Mouse (Mus musculus) lung, postnatal 14 days (tissue): Measurements from ENCODE around the gene C1qtnf6.

Experiments used
- DNase-seq: peaks from one replicate; pipeline ENCODE4 v3.0.0; 2021

The C1qtnf6 gene

DNA sequence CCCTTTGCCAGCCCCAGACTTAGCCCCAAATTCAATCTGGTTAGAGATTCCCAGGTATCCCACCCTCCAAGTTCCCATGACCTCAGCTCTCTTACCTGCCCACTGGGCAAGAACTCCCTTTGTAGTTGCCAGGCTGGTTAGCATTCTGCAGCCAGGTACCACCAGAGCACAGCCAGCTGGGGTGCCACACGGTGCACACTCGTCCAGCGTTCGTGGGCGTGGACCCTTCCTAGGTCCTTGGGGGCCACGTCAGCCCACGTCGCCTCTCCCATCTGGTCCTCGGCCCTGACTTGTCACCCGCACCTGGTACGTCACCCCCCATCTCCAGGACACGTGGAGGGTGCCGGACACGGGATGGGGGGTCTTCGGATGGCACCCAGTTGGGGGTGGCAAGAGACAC, 12.8 kb upstream of the C1qtnf6 start:
- no peak for DNase-seq

DNA sequence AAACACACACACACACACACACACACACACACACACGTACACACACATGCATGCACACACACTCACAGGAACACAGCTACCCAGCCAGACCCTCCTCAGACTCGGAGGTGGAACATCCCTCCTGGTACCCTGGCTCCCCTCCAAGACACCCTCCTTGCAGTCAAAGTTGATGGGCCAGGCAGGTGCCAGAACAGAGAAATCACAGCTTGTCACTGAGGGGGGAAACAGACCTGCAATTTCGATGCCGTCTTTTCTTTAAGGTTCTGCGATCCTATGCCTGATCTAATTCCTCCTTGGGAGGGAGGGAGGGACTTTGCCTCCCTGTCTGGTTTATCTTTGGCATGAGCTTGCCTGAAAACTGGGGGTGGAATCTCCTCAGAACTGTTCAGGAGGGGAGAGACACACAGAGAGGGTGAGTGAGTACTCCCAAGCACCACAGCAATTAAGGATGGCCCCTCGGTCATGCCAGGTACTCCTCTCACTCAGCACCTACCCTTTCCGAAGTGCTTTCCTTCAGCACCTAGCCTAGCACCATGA, 11.6 kb upstream of the C1qtnf6 start:
- no peak for DNase-seq

DNA sequence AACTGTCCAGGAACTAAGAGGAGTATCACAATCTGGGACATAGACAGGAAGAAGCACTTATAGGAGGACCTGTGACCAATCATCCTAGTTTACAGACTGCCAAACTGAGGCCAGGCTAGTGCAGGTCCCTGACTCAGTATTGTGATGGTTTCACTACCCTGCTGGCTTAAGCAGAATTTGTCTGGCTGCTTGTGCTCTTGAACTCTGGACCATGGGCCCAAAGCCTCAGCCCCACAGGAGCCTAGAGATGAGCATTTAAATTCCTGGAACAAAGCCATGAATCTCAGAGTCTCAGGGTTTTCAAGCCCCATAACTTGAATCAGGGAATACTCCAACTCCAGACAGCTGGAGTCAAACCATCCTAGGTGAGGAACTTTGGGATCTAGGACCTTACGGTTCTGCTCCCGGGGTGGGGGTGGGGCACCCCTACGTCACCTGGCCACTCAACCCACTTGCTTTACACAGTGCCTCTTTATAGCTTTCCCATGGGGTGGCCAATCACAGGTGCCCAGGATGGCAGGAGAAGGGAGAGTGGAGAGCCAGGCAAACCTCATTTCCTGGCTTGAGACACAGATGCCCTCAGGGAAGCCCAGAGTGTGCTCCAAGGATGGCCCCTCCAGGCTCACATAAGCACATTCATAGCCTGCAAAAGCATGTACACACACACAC, 11.0 kb upstream of the C1qtnf6 start:
- DNase-seq, result no peak

DNA sequence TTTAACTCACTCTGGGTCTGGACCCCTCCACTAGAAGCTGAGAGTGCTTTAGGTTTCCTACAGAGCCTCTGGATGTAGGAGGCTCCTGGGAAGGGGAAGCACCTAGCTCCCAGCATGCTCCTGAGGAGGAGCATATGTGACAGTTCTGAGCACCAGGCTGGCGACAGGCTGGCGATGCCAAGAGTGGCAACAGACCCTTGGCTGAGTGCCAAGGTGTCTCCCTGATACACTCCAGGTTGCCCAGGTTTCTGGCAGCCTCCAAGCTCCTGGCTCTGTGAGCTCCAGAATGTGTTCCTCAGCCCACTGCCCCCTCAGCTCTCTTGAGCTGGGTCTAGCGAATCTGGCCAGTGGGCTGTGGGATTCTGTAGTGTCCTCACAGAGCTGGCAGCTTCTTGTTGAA, 10.4 kb upstream of the C1qtnf6 start:
- no peak for DNase-seq

GRCm38 (mm10) chr15:78541036-78541435, 9.8 kb upstream of the C1qtnf6 start:
- DNase-seq, result no peak

DNA sequence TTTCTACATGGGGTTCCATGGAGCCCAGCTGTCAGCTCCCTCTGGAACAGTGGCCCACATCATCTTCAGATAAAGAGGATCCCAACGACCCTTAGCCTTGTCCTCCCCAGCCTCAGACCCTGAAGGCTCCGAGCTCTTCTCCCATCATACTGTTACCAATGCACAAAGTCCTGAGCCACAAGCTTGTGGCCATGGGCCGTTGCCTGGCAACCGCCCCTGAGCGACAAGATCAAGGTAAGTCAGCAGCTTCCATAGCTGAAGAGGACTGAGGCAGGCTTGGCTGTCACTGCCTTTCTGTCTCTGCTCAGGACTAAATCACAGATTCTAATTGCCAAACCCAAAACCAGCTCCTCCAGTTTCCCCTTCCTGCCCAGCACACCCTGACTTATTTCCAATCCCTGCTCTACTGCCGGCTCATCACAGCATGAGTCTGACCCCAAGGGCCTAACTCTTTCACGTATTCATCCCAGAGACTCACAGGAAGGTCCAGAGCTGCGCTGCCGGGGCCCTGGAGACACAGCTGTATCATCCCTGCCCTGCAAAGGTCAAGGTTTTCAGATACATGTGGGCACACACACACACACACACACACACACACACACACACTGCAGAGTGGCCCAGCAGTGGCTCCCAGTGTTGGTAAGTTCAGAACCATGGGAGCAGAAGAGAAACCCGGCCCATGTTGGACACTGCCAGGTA, 4.7 kb upstream of the C1qtnf6 start:
- no peak for DNase-seq

GRCm38 (mm10) chr15:78533346-78533835, 2.2 kb upstream of the C1qtnf6 start:
- no peak for DNase-seq

DNA sequence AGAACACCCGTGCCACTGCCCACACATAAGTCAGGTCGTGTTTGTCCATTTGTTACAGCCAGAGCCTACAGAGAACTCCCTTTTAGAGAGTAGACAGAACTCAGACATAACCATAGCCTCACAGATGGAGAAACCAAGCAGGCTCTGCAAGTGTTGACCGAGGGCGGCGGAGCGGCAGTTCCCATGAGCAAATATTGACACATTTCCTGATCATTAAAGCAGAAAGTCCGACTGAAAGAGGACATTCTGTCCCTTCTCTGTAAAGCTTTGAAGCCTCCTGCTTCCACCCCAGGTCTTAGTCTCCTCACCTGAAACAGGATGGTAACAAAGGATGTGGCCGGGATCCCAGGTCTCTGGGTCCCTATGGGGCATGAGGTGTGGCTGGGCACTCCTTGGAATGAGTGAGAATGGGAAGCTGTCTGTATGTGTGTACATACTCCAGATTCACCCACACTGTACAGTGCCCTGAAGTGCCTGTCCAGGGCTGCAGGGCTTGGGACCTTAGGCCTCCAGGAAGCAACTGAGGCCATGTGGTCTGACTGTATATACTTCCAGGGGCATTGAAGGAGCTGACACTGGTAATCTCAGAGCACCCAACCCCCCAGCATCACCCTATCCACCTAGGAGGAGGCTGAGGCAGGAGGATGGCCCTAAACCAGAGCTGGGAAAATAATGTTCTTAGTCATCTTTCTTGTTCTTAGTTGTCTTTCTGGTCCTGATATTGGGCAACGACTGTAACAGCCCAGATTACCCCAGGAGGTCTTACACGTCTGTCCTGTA, 1.5 kb upstream of the C1qtnf6 start:
- peak; percentile 42 for DNase-seq

- DNase-seq, result peak; percentile 99
Observed at GRCm38 (mm10) chr15:78531901-78532469, 769 bp upstream of the C1qtnf6 start.

DNA sequence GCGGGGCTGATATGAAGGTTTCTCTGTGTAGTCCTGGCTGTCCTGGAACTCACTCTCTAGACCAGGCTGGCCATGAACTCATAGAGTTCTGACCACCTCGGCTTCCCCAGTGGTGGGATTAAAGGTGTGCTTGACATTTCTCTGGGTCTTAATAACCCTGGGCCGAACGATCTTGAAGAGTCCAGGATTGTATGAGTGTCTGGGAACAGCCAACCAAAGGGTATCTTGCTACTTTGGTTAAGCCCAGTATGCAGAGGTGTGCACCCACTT, 170 bp upstream of the C1qtnf6 start:
- no peak for DNase-seq

DNA sequence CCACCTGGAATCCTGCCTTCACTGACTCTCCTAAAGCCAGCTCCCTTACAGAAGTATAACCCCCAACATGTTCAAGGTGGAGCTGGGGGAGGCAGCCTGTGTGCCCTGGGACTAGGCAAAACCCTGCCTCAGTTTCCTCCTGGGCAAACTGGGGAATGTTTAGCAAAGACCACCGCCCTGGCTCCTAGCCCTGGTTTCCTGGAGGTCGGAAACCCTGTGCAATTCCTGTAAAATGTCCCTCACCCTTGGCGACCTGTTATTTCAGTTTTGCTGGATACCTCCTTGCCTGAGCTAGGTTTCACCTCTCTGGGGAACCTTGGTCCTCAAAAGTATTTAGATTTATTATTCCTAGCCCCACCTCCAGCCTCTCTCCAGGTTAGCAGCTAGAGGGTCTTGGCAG, 1.1 kb downstream of the C1qtnf6 start:
- DNase-seq, result no peak

DNA sequence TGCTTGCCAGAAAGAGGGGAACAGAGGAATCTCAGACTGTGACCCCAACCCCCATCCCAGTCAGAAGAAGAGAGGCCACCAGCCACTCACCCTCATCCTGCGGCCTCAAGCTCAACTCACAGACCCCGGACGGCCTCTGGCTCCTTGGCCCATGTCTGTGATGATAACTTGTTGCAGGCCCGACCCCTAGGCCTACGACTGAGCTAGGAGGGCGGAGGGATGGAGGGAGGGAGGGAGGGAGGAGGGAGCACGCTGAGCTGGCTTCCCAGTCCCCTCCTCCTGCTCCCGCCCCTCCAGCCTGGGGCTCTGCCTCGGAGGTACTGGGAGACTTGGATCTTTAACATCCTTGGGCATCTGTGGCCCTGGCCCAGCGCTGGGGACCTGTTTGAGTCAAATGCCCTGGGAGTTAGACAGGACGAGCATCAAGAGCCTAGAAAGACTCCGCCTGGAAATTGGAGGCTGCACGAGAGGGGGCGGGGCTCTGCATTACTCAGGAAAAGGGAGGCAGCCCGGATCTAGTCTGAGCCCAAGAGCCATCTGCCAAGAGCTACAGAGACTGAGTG, 1.7 kb downstream of the C1qtnf6 start:
- peak; percentile 69 for DNase-seq

GRCm38 (mm10) chr15:78528726-78529411, 2.3 kb downstream of the C1qtnf6 start:
- no peak for DNase-seq

DNA sequence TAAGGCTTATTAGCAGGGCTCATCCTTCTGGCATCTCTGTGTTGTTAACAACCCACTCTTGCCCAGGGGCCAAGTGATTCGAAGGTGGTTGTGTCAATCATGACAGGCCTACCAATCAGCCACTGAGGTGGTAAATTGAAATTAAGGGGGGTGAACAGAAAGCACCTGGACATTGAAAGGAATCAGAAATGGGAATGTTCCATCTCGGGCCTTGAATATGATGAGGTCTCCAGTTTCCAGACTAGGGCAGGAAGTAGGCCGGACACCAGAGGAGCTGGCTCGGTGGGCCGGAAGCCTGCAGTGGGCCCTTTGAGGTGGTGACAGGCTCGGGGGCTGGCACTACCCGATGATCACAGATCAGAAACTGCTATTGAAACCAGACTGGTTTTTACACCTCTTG, 3.2 kb downstream of the C1qtnf6 start:
- peak; percentile 37 for DNase-seq

DNA sequence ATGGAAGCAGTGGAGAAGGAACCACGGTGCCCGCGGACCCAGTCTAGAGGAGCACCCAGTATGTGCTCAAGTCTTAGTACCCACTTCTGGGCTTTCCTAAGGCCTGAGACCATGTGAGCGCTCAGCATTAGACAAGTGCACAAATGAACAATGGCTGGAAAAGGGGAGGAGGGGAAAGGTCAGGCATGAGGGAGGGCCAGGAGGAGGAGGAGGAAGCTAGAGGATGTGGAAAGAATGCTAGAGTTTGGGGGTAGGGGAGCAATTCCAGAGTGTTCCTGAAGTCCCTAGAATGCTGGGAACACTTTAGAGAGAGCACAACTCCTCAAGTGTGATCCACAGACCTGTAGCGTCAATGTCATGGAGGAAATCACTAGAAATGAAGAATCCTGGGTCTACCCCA, 7.1 kb downstream of the C1qtnf6 start:
- DNase-seq, result no peak

- DNase-seq, result no peak
Observed at GRCm38 (mm10) chr15:78521892-78522291, 9.3 kb downstream of the C1qtnf6 start.

DNA sequence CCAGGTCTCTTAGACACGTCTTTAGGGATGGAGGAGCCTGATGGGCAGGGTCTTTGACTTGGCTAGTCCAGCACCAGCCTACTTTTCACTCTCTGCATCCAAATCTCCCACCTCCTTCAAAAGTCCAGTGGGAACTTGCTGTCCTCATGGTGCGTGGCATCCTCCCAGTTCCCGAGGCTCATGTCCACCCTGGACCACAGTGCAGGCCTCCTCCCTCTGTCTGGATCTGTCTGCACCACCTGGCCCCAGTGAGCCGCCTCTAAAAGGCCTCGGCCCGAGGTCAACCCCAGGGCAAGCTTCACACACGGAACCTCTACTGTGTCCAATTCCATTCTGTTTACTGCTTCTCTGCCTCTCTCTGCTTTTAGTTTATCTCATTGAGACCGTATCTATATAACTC, 9.9 kb downstream of the C1qtnf6 start:
- no peak for DNase-seq

DNA sequence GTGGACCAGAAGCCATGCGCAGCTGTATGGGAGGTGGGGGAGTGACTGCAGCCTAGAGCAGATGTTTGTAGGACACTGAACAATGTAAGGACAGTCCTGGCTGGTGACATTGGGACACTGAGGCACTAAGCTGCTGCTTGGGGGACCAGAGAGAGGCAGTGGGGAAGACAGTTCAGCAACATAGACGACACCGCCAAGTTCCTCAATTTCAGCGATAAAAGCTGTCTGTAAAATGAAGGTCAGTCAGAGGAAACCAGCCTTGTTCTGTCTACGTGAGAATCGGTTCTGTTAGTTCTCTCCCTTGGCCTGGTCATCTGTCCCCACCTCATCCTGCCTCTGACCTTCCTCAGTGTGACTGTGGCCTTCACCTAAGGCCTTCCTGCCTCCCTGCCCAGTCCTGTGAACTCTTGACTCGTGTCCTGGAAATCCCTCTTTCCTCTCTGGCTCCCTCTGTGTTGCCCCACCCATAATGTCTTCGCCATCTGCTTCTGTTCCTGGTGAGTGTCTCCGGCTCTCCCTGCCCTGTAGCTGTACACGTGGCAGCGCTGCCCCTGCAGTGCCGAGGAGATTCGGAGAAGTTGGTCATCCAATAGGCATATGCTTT, 11.0 kb downstream of the C1qtnf6 start:
- DNase-seq, result peak; percentile 32

DNA sequence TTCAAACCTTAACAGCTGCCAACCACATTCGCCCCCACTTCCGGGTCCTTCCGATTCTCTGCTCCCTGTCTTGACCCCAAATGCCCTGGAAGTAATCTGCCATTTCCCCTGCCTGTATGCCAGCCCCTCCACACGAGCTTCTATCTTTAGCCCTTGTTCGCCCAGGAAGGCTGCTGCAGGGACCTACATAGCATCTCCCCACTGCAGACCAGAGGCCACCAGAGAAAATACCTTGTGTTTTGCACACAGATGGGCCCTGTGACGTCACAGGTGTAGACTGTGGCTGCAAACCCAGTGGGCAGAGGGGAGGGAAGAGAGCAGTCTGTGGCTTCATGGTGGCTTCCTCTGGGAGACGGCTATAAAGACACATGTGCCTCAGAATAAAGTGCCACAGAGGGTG, 13.0 kb downstream of the C1qtnf6 start:
- no peak for DNase-seq

- DNase-seq, result no peak
Observed at GRCm38 (mm10) chr15:78515759-78516158, 15.5 kb downstream of the C1qtnf6 start.

GRCm38 (mm10) chr15:78514393-78515146, 16.6 kb downstream of the C1qtnf6 start:
- DNase-seq, result peak; percentile 86
